Mouse (Mus musculus) kidney, postnatal 36 days (tissue): Measurements from ENCODE around the gene Synrg.

Source experiments
- DNase-seq, 2 experiments: peaks; one replicate each; pipeline ENCODE4 v3.0.0; 2021 to 2022; ENCODE audit warnings: mixed read lengths in 2 of 2

The Synrg gene

GRCm38 (mm10) chr11:83991701-83992100 is 27.5 kb downstream of the Synrg start:
- no peak for DNase-seq

GRCm38 (mm10) chr11:83993428-83993827 is 29.2 kb downstream of the Synrg start:
- peak; percentile 45 to 65 for DNase-seq

- DNase-seq: peak in 1 of 2 experiments; percentile 6
Observed at GRCm38 (mm10) chr11:83994481-83994880, 30.3 kb downstream of the Synrg start.

GRCm38 (mm10) chr11:83995535-83995950 is 31.3 kb downstream of the Synrg start:
- DNase-seq: no peak

GRCm38 (mm10) chr11:83997171-83997868 is 33.1 kb downstream of the Synrg start:
- DNase-seq: no peak

- DNase-seq: no peak
Observed at GRCm38 (mm10) chr11:83998993-83999392, 34.8 kb downstream of the Synrg start.

- no peak for DNase-seq
Observed at GRCm38 (mm10) chr11:83999411-83999915, 35.2 kb downstream of the Synrg start.

GRCm38 (mm10) chr11:84001257-84001656 is 37.0 kb downstream of the Synrg start:
- DNase-seq: peak in 1 of 2 experiments; percentile 19

- no peak for DNase-seq
Observed at GRCm38 (mm10) chr11:84003986-84004385, 39.8 kb downstream of the Synrg start.

GRCm38 (mm10) chr11:84009001-84009400 is 44.8 kb downstream of the Synrg start:
- peak in 1 of 2 experiments; percentile 31 for DNase-seq

- no peak for DNase-seq
Observed at GRCm38 (mm10) chr11:84010411-84010810, 46.2 kb downstream of the Synrg start.

GRCm38 (mm10) chr11:84011050-84011449 is 46.8 kb downstream of the Synrg start:
- DNase-seq: no peak

GRCm38 (mm10) chr11:84011576-84011975 is 47.3 kb downstream of the Synrg start:
- no peak for DNase-seq

GRCm38 (mm10) chr11:84013105-84013504 is 48.9 kb downstream of the Synrg start:
- no peak for DNase-seq

- no peak for DNase-seq
Observed at GRCm38 (mm10) chr11:84016147-84016809, 52.0 kb downstream of the Synrg start.

- peak; percentile 58 to 69 for DNase-seq
Observed at GRCm38 (mm10) chr11:84016810-84017508, 52.7 kb downstream of the Synrg start.

GRCm38 (mm10) chr11:84027231-84027630 is 63.0 kb downstream of the Synrg start:
- DNase-seq: no peak

GRCm38 (mm10) chr11:84028271-84029028 is 64.2 kb downstream of the Synrg start:
- DNase-seq: no peak

- peak; percentile 26 to 70 for DNase-seq
Observed at GRCm38 (mm10) chr11:84031971-84032370, 67.7 kb downstream of the Synrg start.

- no peak for DNase-seq
Observed at GRCm38 (mm10) chr11:84032559-84032958, 68.3 kb downstream of the Synrg start.

GRCm38 (mm10) chr11:84033671-84034070 is 69.4 kb downstream of the Synrg start:
- no peak for DNase-seq

- no peak for DNase-seq
Observed at GRCm38 (mm10) chr11:84040621-84041020, 76.4 kb downstream of the Synrg start.
